Mouse (Mus musculus): Measurements from ENCODE around the gene Pth1r.

Gene Pth1r

GRCm38 (mm10) chr9:110750404-110751187 is 3.7 kb upstream of the Pth1r start:
- no peak for DNase-seq (ENCODE audit: extremely low read depth, insufficient read length, low spot score)

- DNase-seq (ENCODE audit: extremely low read depth, insufficient read length, low spot score): no peak
These were observed 1.5 kb upstream of the Pth1r start for GRCm38 (mm10) chr9:110748451-110748850.

- no peak for DNase-seq (ENCODE audit: extremely low read depth, insufficient read length, low spot score)
These were observed 707 bp downstream of the Pth1r start for GRCm38 (mm10) chr9:110746238-110746637.

GRCm38 (mm10) chr9:110745752-110746151 is 1.2 kb downstream of the Pth1r start:
- no peak for DNase-seq (ENCODE audit: extremely low read depth, insufficient read length, low spot score)

GRCm38 (mm10) chr9:110743456-110744323 is 3.3 kb downstream of the Pth1r start:
- DNase-seq (ENCODE audit: extremely low read depth, insufficient read length, low spot score): no peak

- DNase-seq (ENCODE audit: extremely low read depth, insufficient read length, low spot score): no peak
These were observed 3.9 kb downstream of the Pth1r start for GRCm38 (mm10) chr9:110742951-110743455.

- no peak for DNase-seq (ENCODE audit: extremely low read depth, insufficient read length, low spot score)
These were observed 4.5 kb downstream of the Pth1r start for GRCm38 (mm10) chr9:110742295-110742950.

- no peak for DNase-seq (ENCODE audit: extremely low read depth, insufficient read length, low spot score)
These were observed 5.1 kb downstream of the Pth1r start, which contains the start of gene Myl3 for GRCm38 (mm10) chr9:110741711-110742294. Gene Myl3 (plus strand): TSS chr9:110741861.

- no peak for DNase-seq (ENCODE audit: extremely low read depth, insufficient read length, low spot score)
These were observed 7.0 kb downstream of the Pth1r start for GRCm38 (mm10) chr9:110739961-110740360.

GRCm38 (mm10) chr9:110738054-110738453 is 8.9 kb downstream of the Pth1r start:
- no peak for DNase-seq (ENCODE audit: extremely low read depth, insufficient read length, low spot score)

GRCm38 (mm10) chr9:110736362-110736761 is 10.6 kb downstream of the Pth1r start:
- no peak for DNase-seq (ENCODE audit: extremely low read depth, insufficient read length, low spot score)

- DNase-seq (ENCODE audit: extremely low read depth, insufficient read length, low spot score): no peak
These were observed 12.8 kb downstream of the Pth1r start for GRCm38 (mm10) chr9:110734154-110734553.

GRCm38 (mm10) chr9:110733102-110733501 is 13.8 kb downstream of the Pth1r start:
- no peak for DNase-seq (ENCODE audit: extremely low read depth, insufficient read length, low spot score)

GRCm38 (mm10) chr9:110732623-110733022 is 14.3 kb downstream of the Pth1r start:
- peak; percentile 78 for DNase-seq (ENCODE audit: extremely low read depth, insufficient read length, low spot score)

- no peak for DNase-seq (ENCODE audit: extremely low read depth, insufficient read length, low spot score)
These were observed 15.1 kb downstream of the Pth1r start for GRCm38 (mm10) chr9:110731859-110732258.

- DNase-seq (ENCODE audit: extremely low read depth, insufficient read length, low spot score): no peak
These were observed 17.1 kb downstream of the Pth1r start for GRCm38 (mm10) chr9:110729841-110730240.

- no peak for DNase-seq (ENCODE audit: extremely low read depth, insufficient read length, low spot score)
These were observed 20.1 kb downstream of the Pth1r start for GRCm38 (mm10) chr9:110726867-110727266.

- DNase-seq (ENCODE audit: extremely low read depth, insufficient read length, low spot score): peak; percentile 72
These were observed 21.2 kb downstream of the Pth1r start for GRCm38 (mm10) chr9:110725721-110726135.

- DNase-seq (ENCODE audit: extremely low read depth, insufficient read length, low spot score): no peak
These were observed 24.9 kb downstream of the Pth1r start for GRCm38 (mm10) chr9:110722060-110722459.

GRCm38 (mm10) chr9:110719977-110720376 is 27.0 kb downstream of the Pth1r start:
- no peak for DNase-seq (ENCODE audit: extremely low read depth, insufficient read length, low spot score)

Data from 3134 (cell line).